Mouse (Mus musculus): ENCODE results near the gene Vegfa.
"Not testable (repeated sequence)": the region's sequence is repeated elsewhere in the genome, so short reads cannot be mapped to it uniquely, and the experiment has no call there.

Gene Vegfa

GRCm38 (mm10) chr17:45994281-45994817 is 37.8 kb downstream of the Vegfa start:
- peak; percentile 75 for DNase-seq

GRCm38 (mm10) chr17:45986915-45987314 is 45.3 kb downstream of the Vegfa start:
- DNase-seq = no peak

GRCm38 (mm10) chr17:45986374-45986773 is 45.8 kb downstream of the Vegfa start:
- DNase-seq = no peak

- not testable (repeated sequence) for DNase-seq
These were observed 49.0 kb downstream of the Vegfa start for GRCm38 (mm10) chr17:45983185-45983584.

- DNase-seq = no peak
These were observed 50.3 kb downstream of the Vegfa start for GRCm38 (mm10) chr17:45981841-45982240.

- DNase-seq = no peak
These were observed 53.0 kb downstream of the Vegfa start for GRCm38 (mm10) chr17:45979025-45979805.

GRCm38 (mm10) chr17:45974461-45974860 is 57.7 kb downstream of the Vegfa start:
- no peak for DNase-seq

GRCm38 (mm10) chr17:45973214-45973613 is 59.0 kb downstream of the Vegfa start:
- peak; percentile 57 for DNase-seq

- DNase-seq = no peak
These were observed 59.8 kb downstream of the Vegfa start for GRCm38 (mm10) chr17:45972405-45972804.

GRCm38 (mm10) chr17:45971800-45972199 is 60.4 kb downstream of the Vegfa start:
- DNase-seq = no peak

- DNase-seq = peak; percentile 59
These were observed 61.2 kb downstream of the Vegfa start for GRCm38 (mm10) chr17:45970741-45971550.

- DNase-seq = no peak
These were observed 62.6 kb downstream of the Vegfa start for GRCm38 (mm10) chr17:45969596-45969995.

GRCm38 (mm10) chr17:45968341-45968740 is 63.8 kb downstream of the Vegfa start:
- DNase-seq = no peak
